Mouse (Mus musculus): Measurements from ENCODE around the gene Ints11. TPM values are rescaled to one million over a fixed set of nuclear protein-coding genes. Genes with fewer than 3 reads are reported as not detected.

The Ints11 gene
- polyA plus RNA-seq, 1 experiment from 2014 or later = 103 TPM

- H3K27me3 ChIP-seq (ENCODE audit: control insufficient read depth, insufficient read depth, low read length) = no peaks in the 10 kb centered on the region
- no peak overlapping the region for H3K27ac ChIP-seq (ENCODE audit: low read depth, low read length)
- no peaks in the 10 kb centered on the region for H3K4me1 ChIP-seq (ENCODE audit: control insufficient read depth, insufficient read depth, low read length)
- ATAC-seq (ENCODE audit: low FRiP score) (peak; percentile 53), DNase-seq (ENCODE audit: low spot score, missing footprints) (no peak)
- no peak overlapping the region for H3K4me3 ChIP-seq (ENCODE audit: low read depth, low read length)
- 96% methylated on average over 12 of the region's 12 CpGs for WGBS
- peaks cover 6% of the 10 kb centered on the region; the same call in 1 of the 2 replicates for H3K36me3 ChIP-seq (ENCODE audit: control insufficient read depth, insufficient read depth, low read length)
- no peak overlapping the region for H3K9ac ChIP-seq (ENCODE audit: low read length)
- H3K9me3 ChIP-seq (ENCODE audit: control insufficient read depth, low read length) = no peaks in the 10 kb centered on the region
- H3K4me2 ChIP-seq = no peak overlapping the region
These were observed 14.4 kb upstream of the Ints11 start for GRCm38 (mm10) chr4:155854991-155855390.

- Histone ChIP-seq H3K27me3 (ENCODE audit: control insufficient read depth, insufficient read depth, low read length) (no peaks in the 10 kb centered on the region), H3K9ac (ENCODE audit: low read length) (no peak overlapping the region), H3K27ac (ENCODE audit: low read depth, low read length) (no peak overlapping the region), H3K36me3 (ENCODE audit: control insufficient read depth, insufficient read depth, low read length) (peaks cover 6% of the 10 kb centered on the region; the same call in 1 of the 2 replicates), H3K4me2 (no peak overlapping the region), H3K4me3 (ENCODE audit: low read depth, low read length) (no peak overlapping the region), H3K9me3 (ENCODE audit: control insufficient read depth, low read length) (no peaks in the 10 kb centered on the region), H3K4me1 (ENCODE audit: control insufficient read depth, insufficient read depth, low read length) (no peaks in the 10 kb centered on the region)
- no peak for ATAC-seq (ENCODE audit: low FRiP score)
- 90% methylated on average over 12 of the region's 12 CpGs for WGBS
- DNase-seq (ENCODE audit: low spot score, missing footprints) = no peak
These were observed 13.3 kb upstream of the Ints11 start for GRCm38 (mm10) chr4:155856071-155856470.

DNA sequence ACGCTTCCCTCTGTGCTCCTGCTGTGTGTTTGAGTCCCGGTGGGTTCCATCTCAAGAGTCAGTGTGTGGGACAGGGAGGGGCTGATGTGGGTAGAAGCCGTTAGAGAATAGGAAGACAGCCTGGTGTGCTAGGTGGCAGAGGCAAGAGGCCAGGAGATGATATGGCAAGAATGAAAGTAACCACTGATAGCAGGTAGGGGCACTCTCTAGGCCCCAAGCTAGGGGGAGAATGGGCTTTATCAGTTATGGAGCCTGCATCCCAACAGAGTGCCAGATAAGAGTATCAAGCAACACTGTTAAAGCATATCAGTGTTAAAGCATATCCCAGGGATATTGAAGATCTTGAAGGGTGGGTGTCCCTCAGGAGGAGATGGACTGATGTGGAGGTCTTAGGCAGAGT, 12.5 kb upstream of the Ints11 start:
- ATAC-seq (ENCODE audit: low FRiP score) (no peak), DNase-seq (ENCODE audit: low spot score, missing footprints) (no peak)
- WGBS = 91% methylated on average over 3 of the region's 3 CpGs
- H3K4me3 ChIP-seq (ENCODE audit: low read depth, low read length) = no peak overlapping the region
- H3K9me3 ChIP-seq (ENCODE audit: control insufficient read depth, low read length) = no peaks in the 10 kb centered on the region
- H3K27me3 ChIP-seq (ENCODE audit: control insufficient read depth, insufficient read depth, low read length) = no peaks in the 10 kb centered on the region
- H3K27ac ChIP-seq (ENCODE audit: low read depth, low read length) = no peak overlapping the region
- H3K9ac ChIP-seq (ENCODE audit: low read length) = no peak overlapping the region
- peaks cover 9% of the 10 kb centered on the region; the same call in 1 of the 2 replicates for H3K36me3 ChIP-seq (ENCODE audit: control insufficient read depth, insufficient read depth, low read length)
- H3K4me2 ChIP-seq = no peak overlapping the region
- H3K4me1 ChIP-seq (ENCODE audit: control insufficient read depth, insufficient read depth, low read length) = no peaks in the 10 kb centered on the region

- DNase-seq (ENCODE audit: low spot score, missing footprints) (no peak), ATAC-seq (ENCODE audit: low FRiP score) (no peak)
- H3K36me3 ChIP-seq (ENCODE audit: control insufficient read depth, insufficient read depth, low read length) = peaks cover 9% of the 10 kb centered on the region; the same call in 1 of the 2 replicates
- H3K27me3 ChIP-seq (ENCODE audit: control insufficient read depth, insufficient read depth, low read length) = no peaks in the 10 kb centered on the region
- H3K4me3 ChIP-seq (ENCODE audit: low read depth, low read length) = no peak overlapping the region
- H3K4me2 ChIP-seq = no peak overlapping the region
- H3K9ac ChIP-seq (ENCODE audit: low read length) = no peak overlapping the region
- H3K9me3 ChIP-seq (ENCODE audit: control insufficient read depth, low read length) = no peaks in the 10 kb centered on the region
- 31% methylated on average over 13 of the region's 13 CpGs for WGBS
- H3K4me1 ChIP-seq (ENCODE audit: control insufficient read depth, insufficient read depth, low read length) = no peaks in the 10 kb centered on the region
- no peak overlapping the region for H3K27ac ChIP-seq (ENCODE audit: low read depth, low read length)
These were observed 10.0 kb upstream of the Ints11 start for GRCm38 (mm10) chr4:155859318-155859717.

DNA sequence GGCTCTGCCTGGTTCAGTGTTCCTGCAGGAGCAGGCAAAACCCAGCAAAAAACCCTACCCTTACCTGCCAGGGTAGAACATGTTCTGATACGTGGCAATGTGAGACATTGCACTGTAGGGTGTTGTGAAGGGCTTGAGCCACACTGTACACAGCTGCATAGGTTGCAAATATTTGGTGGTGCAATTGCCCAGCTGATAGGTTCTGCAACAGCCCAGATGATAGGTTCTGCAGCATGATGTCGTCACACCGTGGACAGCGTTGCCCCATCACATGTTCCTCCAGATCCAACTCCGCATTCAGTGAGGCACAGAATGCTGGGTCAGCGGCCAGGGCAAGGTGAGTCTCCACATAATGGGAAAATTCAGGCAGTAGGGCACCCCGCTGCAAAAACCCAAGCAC, 7.6 kb upstream of the Ints11 start:
- H3K27me3 ChIP-seq (ENCODE audit: control insufficient read depth, insufficient read depth, low read length) = no peaks in the 10 kb centered on the region
- no peak overlapping the region for H3K4me2 ChIP-seq
- H3K9me3 ChIP-seq (ENCODE audit: control insufficient read depth, low read length) = no peaks in the 10 kb centered on the region
- WGBS = 89% methylated on average over 7 of the region's 7 CpGs
- no peaks in the 10 kb centered on the region for H3K4me1 ChIP-seq (ENCODE audit: control insufficient read depth, insufficient read depth, low read length)
- no peak overlapping the region for H3K4me3 ChIP-seq (ENCODE audit: low read depth, low read length)
- H3K36me3 ChIP-seq (ENCODE audit: control insufficient read depth, insufficient read depth, low read length) = peaks cover 9% of the 10 kb centered on the region; the same call in 1 of the 2 replicates
- no peak for DNase-seq (ENCODE audit: low spot score, missing footprints)
- H3K9ac ChIP-seq (ENCODE audit: low read length) = no peak overlapping the region
- H3K27ac ChIP-seq (ENCODE audit: low read depth, low read length) = no peak overlapping the region
- no peak for ATAC-seq (ENCODE audit: low FRiP score)

- H3K36me3 ChIP-seq (ENCODE audit: control insufficient read depth, insufficient read depth, low read length) = peaks cover 9% of the 10 kb centered on the region; the same call in 1 of the 2 replicates
- H3K4me2 ChIP-seq = no peak within 1 kb of the TSS
- H3K27me3 ChIP-seq (ENCODE audit: control insufficient read depth, insufficient read depth, low read length) = no peaks in the 10 kb centered on the region
- H3K9me3 ChIP-seq (ENCODE audit: control insufficient read depth, low read length) = no peaks in the 10 kb centered on the region
- WGBS = 79% methylated on average over 5 of the region's 5 CpGs
- no peak for ATAC-seq (ENCODE audit: low FRiP score)
- no peak for DNase-seq (ENCODE audit: low spot score, missing footprints)
- H3K4me1 ChIP-seq (ENCODE audit: control insufficient read depth, insufficient read depth, low read length) = no peaks in the 10 kb centered on the region
- no peak within 1 kb of the TSS for H3K9ac ChIP-seq (ENCODE audit: low read length)
- H3K4me3 ChIP-seq (ENCODE audit: low read depth, low read length) = no peak within 1 kb of the TSS
- H3K27ac ChIP-seq (ENCODE audit: low read depth, low read length) = no peak within 1 kb of the TSS
These were observed 6.3 kb upstream of the Ints11 start, which contains the start of gene Tas1r3 for GRCm38 (mm10) chr4:155863001-155863400. TSS of gene Tas1r3 (minus strand) at chr4:155863362.

DNA sequence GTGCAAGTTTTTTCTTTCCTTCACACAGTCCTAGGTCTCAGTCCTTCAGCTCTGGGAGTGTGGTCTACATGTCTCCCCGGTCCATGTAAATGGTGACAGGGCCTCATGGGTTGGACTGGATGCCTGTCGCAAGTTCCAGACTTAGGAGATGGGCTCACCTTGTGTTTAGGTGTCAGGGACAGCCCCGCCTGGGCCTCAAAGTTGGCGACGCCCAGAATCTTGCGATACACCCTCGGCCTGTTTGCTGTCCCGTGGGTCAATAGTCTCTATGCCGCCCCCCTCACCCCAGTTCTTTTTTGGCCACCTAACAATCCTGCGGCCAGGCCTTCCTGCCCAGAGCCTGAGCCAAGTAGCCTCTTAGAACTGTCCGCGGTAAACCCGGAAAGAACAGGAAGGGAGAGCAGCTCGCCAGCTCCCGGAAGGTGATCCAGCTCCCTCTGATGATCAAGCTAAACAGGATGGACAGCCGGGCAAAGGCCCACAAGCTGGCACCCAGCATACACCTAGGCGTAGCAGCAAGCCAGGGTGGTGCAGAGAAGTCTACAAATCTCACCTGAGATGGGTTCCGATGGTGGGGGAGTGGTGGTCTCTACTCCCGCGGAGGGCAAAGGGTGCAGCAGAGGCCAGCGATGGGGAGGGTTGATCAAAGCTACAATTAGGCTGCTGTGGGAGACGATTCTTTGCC, 590 bp upstream of the Ints11 start:
- peak overlapping the region; percentile 88 for H3K9ac ChIP-seq (ENCODE audit: low read length)
- no peaks in the 10 kb centered on the region for H3K9me3 ChIP-seq (ENCODE audit: control insufficient read depth, low read length)
- H3K4me3 ChIP-seq (ENCODE audit: low read depth, low read length) = peak overlapping the region; percentile 81
- DNase-seq (ENCODE audit: low spot score, missing footprints) = no peak
- ATAC-seq (ENCODE audit: low FRiP score) = peak; percentile 1; the same call in 1 of the 2 replicates
- no peaks in the 10 kb centered on the region for H3K27me3 ChIP-seq (ENCODE audit: control insufficient read depth, insufficient read depth, low read length)
- H3K4me1 ChIP-seq (ENCODE audit: control insufficient read depth, insufficient read depth, low read length) = peaks cover 11% of the 10 kb centered on the region
- peak overlapping the region; percentile 98 for H3K4me2 ChIP-seq
- no peak overlapping the region for H3K27ac ChIP-seq (ENCODE audit: low read depth, low read length)
- H3K36me3 ChIP-seq (ENCODE audit: control insufficient read depth, insufficient read depth, low read length) = peaks cover 13% of the 10 kb centered on the region
- 11% methylated on average over 22 of the region's 22 CpGs for WGBS

DNA sequence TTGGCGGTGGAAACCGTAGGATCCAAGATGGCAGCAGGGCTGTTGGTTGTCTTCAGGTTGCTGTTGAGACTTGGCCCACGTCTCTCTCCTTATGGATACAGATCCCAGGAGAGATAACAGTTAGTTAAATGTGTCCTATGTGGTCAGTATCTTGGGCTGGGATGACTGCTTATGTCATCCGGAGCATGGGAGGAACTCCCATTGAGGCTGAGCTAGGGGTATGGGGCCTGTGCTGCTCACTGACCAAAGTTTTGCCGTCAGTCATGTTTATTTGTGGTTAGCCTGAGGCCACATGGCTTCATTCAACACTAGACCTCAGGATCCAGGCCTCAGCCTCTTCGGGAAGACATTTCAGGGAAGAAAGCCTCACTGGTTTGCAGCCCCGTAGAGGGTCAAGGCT, 2.1 kb downstream of the Ints11 start:
- 95% methylated on average over 7 of the region's 7 CpGs for WGBS
- no peak for DNase-seq (ENCODE audit: low spot score, missing footprints)
- Histone ChIP-seq H3K27ac (ENCODE audit: low read depth, low read length) (no peak overlapping the region), H3K4me1 (ENCODE audit: control insufficient read depth, insufficient read depth, low read length) (peaks cover 11% of the 10 kb centered on the region), H3K36me3 (ENCODE audit: control insufficient read depth, insufficient read depth, low read length) (peaks cover 19% of the 10 kb centered on the region), H3K4me2 (no peak overlapping the region), H3K27me3 (ENCODE audit: control insufficient read depth, insufficient read depth, low read length) (no peaks in the 10 kb centered on the region), H3K9ac (ENCODE audit: low read length) (no peak overlapping the region), H3K4me3 (ENCODE audit: low read depth, low read length) (no peak overlapping the region), H3K9me3 (ENCODE audit: control insufficient read depth, low read length) (no peaks in the 10 kb centered on the region)
- no peak for ATAC-seq (ENCODE audit: low FRiP score)

GRCm38 (mm10) chr4:155883587-155883986, 14.2 kb downstream of the Ints11 start:
- no peaks in the 10 kb centered on the region for H3K9me3 ChIP-seq (ENCODE audit: control insufficient read depth, low read length)
- ATAC-seq (ENCODE audit: low FRiP score) (no peak), DNase-seq (ENCODE audit: low spot score, missing footprints) (no peak)
- H3K36me3 ChIP-seq (ENCODE audit: control insufficient read depth, insufficient read depth, low read length) = peaks cover 26% of the 10 kb centered on the region
- no peaks in the 10 kb centered on the region for H3K4me1 ChIP-seq (ENCODE audit: control insufficient read depth, insufficient read depth, low read length)
- no peak overlapping the region for H3K4me2 ChIP-seq
- no peak overlapping the region for H3K9ac ChIP-seq (ENCODE audit: low read length)
- no peak overlapping the region for H3K4me3 ChIP-seq (ENCODE audit: low read depth, low read length)
- WGBS = 89% methylated on average over 3 of the region's 3 CpGs
- no peak overlapping the region for H3K27ac ChIP-seq (ENCODE audit: low read depth, low read length)
- H3K27me3 ChIP-seq (ENCODE audit: control insufficient read depth, insufficient read depth, low read length) = no peaks in the 10 kb centered on the region

Data from midbrain, embryonic 11.5 days (tissue).